Mouse (Mus musculus) hindbrain, embryonic 15.5 days (tissue): Measurements from ENCODE around the gene Nfix. TPM values are rescaled to one million over a fixed set of nuclear protein-coding genes. Genes with fewer than 3 reads are reported as not detected.

ENCODE experiments used
- ATAC-seq: fragments of 200-750 bp; cut with Nextera tagmentation; 2 replicates; pipeline ENCODE4 v1.8.0; 2017; ENCODE audit warnings: low read depth, moderate number of reproducible peaks, moderate TSS enrichment; ENCODE audit not compliant: low FRiP score
- H3K27ac ChIP-seq: fragments of 300-500 bp; sonication (generic); replicated peaks from 2 replicates; pipeline ENCODE4 v1.5.1; 2015; ENCODE audit warnings: mild to moderate bottlenecking, inconsistent platforms
- H3K27me3 ChIP-seq: fragments of 300-500 bp; sonication (generic); 2 replicates; pipeline ENCODE4 v1.6.1; 2015; ENCODE audit warnings: control low read depth, inconsistent platforms
- H3K36me3 ChIP-seq: fragments of 300-500 bp; sonication (generic); 2 replicates; pipeline ENCODE4 v1.6.1; 2015; ENCODE audit warnings: control low read depth, inconsistent platforms
- H3K4me1 ChIP-seq: fragments of 300-500 bp; sonication (generic); replicated peaks from 2 replicates; pipeline ENCODE4 v1.6.1; 2015; ENCODE audit warnings: control low read depth, inconsistent platforms
- H3K4me2 ChIP-seq: fragments of 300-500 bp; sonication (generic); 2 replicates; pipeline ENCODE4 v1.6.1; 2015; ENCODE audit warnings: moderate library complexity, mild to moderate bottlenecking, inconsistent platforms
- H3K4me3 ChIP-seq: fragments of 300-500 bp; sonication (generic); 2 replicates; pipeline ENCODE4 v1.5.1; 2015; ENCODE audit warnings: mild to moderate bottlenecking, inconsistent platforms
- H3K9ac ChIP-seq: fragments of 300-500 bp; sonication (generic); 2 replicates; pipeline ENCODE4 v1.6.1; 2015; ENCODE audit warnings: inconsistent platforms
- H3K9me3 ChIP-seq: fragments of 300-500 bp; sonication (generic); 2 replicates; pipeline ENCODE4 v1.6.1; 2016; ENCODE audit warnings: control low read depth, inconsistent platforms
- WGBS: fragments of 180-500 bp; shearing (Covaris S2); methylation state at CpG from one replicate; pipeline ENCODE4 v1.1.7; 2015; 5-methylcytosine and 5-hydroxymethylcytosine counted together
- polyA plus RNA-seq: library from polyadenylated mRNA; unstranded; fragments of >200 nt; fragmentation: Nextera tagmentation; extraction: Ambion mirVana; gene quantifications from 2 replicates; pipeline ENCODE4 v1.2.1, GENCODE M21; 2015

Gene Nfix
- polyA plus RNA-seq, 1 experiment from 2014 or later: 87.6 TPM

DNA sequence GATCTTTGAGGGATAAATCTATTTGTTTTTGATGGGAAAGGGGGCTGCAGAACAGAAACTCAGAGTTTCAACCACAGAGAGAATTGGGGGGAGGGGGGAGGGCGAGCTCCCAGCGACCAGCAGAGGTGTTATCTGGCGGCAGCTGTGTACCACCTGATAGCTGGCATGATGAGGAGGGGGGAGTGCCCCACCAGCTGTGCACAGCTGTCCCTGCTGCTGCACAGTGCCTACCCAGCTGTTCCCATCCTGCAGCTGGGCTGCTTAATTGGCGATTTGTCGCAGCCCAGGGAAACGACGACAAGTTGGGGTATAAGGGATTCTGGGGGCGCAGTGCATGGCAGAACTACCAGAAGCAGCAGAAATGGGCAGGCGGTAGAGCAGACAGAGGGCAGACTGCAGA lies 75.5 kb downstream of the Nfix start:
- 40% methylated on average over 9 of the region's 9 CpGs for WGBS
- ATAC-seq: no peak
- Histone ChIP-seq H3K9ac (no peak overlapping the region), H3K36me3 (no peaks in the 10 kb centered on the region), H3K9me3 (no peaks in the 10 kb centered on the region), H3K27me3 (no peaks in the 10 kb centered on the region), H3K27ac (0 out of 2 replicates have a peak overlapping the region, but pooled peaks have one; percentile 64), H3K4me2 (no peak overlapping the region), H3K4me1 (peaks cover 55% of the 10 kb centered on the region), H3K4me3 (no peak overlapping the region)

DNA sequence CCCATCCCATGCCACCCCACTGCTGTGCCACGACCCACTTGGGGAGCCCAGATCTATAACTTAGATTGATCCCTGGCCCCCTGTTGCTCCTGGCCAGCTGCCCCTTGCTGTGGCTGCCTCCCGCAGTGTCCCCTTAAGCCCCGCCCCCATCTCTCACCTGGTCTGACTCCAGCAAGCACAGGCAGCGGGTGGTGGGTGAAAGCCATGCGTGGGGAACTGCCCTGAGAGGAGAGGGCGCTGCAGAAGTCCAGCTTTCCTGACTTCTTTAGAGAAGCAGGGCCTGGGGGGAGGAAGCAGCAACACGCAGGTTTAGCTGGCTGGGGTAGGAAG lies 76.6 kb downstream of the Nfix start:
- Histone ChIP-seq H3K9me3 (no peaks in the 10 kb centered on the region), H3K4me2 (peak overlapping the region; percentile 11; the same call in 1 of the 2 replicates), H3K9ac (no peak overlapping the region), H3K27ac (peak overlapping the region; percentile 77), H3K4me1 (peaks cover 50% of the 10 kb centered on the region), H3K27me3 (0 out of 2 replicates have a peak, but pooled peaks cover 3% of the 10 kb centered on the region), H3K36me3 (no peaks in the 10 kb centered on the region), H3K4me3 (no peak overlapping the region)
- ATAC-seq: no peak
- 34% methylated on average over 7 of the region's 7 CpGs for WGBS

DNA sequence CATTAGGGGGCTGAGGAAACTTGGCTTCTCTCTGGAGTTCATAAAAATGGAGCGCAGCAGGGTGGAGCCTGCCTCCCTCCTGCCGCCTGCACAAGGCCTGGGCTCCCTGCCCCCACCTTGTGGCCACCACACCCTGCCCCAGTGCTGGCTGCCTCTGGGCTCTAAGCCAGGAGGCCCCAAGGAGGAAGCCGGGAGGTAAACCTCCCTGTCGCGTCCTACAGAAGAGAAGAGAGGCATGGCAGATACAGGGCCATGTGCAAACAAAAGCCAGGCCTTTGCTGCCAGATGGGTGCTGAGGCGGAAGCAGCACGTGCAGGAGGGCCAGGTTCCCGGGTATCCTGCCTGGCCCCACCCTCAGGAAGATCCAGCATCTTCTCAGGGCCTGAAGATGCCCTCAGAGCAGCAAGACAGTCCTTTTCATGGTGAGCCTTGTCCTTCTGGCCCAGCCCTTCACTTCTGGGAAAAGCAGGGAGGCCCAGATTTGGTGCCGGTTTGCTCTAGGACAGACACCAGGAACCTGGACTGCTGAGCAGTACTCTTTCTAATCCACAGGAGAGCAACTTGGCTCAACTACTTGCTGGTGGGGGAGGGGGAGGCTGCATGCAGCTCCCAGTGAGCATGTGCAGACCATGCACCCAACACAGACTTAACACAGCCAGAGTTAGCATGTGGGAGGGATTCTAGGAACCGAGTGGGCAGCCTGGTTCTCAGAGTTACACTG lies 77.1 kb downstream of the Nfix start, which contains the start of gene G430095P16Rik:
Gene G430095P16Rik (plus strand): TSS at position 158 of the 721 bp plus-strand sequence.
- no peaks in the 10 kb centered on the region for H3K9me3 ChIP-seq
- peaks cover 46% of the 10 kb centered on the region for H3K4me1 ChIP-seq
- H3K36me3 ChIP-seq: no peaks in the 10 kb centered on the region
- 0 out of 2 replicates have a peak, but pooled peaks cover 3% of the 10 kb centered on the region for H3K27me3 ChIP-seq
- H3K27ac ChIP-seq: peak within 1 kb of the TSS; percentile 77
- peak within 1 kb of the TSS; percentile 2; the same call in 1 of the 2 replicates for H3K9ac ChIP-seq
- 19% methylated on average over 10 of the region's 10 CpGs for WGBS
- peak; percentile 75 for ATAC-seq
- peak within 1 kb of the TSS; percentile 11 for H3K4me2 ChIP-seq
- H3K4me3 ChIP-seq: no peak within 1 kb of the TSS

DNA sequence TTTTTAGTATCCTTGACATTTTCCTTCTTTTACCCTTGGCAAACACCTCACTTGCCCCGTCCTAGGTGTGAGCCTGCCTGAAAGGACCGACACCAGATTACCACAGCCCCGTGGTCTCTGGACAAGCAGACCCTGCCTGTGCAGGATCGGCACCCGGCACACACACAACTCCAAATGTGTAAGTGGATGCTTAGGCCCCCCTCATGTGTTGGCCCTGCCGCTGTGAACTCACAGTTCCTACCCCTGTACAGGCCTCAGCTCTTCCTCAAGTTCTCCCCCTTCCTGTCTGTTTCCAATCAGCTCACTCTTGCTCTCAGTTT lies 77.7 kb downstream of the Nfix start:
- no peak for ATAC-seq
- H3K9me3 ChIP-seq: no peaks in the 10 kb centered on the region
- H3K27me3 ChIP-seq: 0 out of 2 replicates have a peak, but pooled peaks cover 3% of the 10 kb centered on the region
- H3K9ac ChIP-seq: no peak overlapping the region
- no peak overlapping the region for H3K4me3 ChIP-seq
- H3K4me1 ChIP-seq: peaks cover 45% of the 10 kb centered on the region
- H3K36me3 ChIP-seq: no peaks in the 10 kb centered on the region
- 68% methylated on average over 6 of the region's 6 CpGs for WGBS
- H3K4me2 ChIP-seq: 0 out of 2 replicates have a peak overlapping the region, but pooled peaks have one; percentile 5
- peak overlapping the region; percentile 77 for H3K27ac ChIP-seq

GRCm38 (mm10) chr8:84718959-84719690 lies 81.0 kb downstream of the Nfix start:
- Histone ChIP-seq H3K4me1 (peaks cover 44% of the 10 kb centered on the region), H3K9me3 (no peaks in the 10 kb centered on the region), H3K36me3 (no peaks in the 10 kb centered on the region), H3K27ac (no peak overlapping the region), H3K4me3 (no peak overlapping the region), H3K4me2 (no peak overlapping the region), H3K27me3 (peaks cover 13% of the 10 kb centered on the region), H3K9ac (no peak overlapping the region)
- 80% methylated on average over 5 of the region's 5 CpGs for WGBS
- ATAC-seq: no peak

DNA sequence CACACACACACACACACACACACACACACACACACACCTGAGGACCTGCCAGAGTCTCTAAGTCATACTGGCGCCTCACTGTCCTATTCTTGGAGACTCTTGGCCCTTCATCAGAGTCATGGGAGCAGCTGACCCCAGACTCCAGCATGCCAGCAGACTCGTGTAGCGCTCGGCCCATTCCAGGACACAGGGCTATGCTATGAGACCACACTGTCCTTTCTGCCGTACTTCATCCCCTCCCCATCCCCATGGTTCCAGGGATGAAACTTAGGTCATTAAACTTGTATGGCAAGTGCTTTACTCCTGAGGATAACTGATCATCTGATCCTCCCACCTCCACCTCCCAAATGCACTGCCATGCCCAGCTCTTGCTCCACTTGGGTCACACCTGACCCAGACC lies 81.7 kb downstream of the Nfix start:
- Histone ChIP-seq H3K4me2 (no peak overlapping the region), H3K4me1 (peaks cover 44% of the 10 kb centered on the region), H3K9me3 (no peaks in the 10 kb centered on the region), H3K27me3 (peaks cover 13% of the 10 kb centered on the region), H3K4me3 (no peak overlapping the region), H3K27ac (no peak overlapping the region), H3K9ac (no peak overlapping the region), H3K36me3 (no peaks in the 10 kb centered on the region)
- ATAC-seq: no peak
- 76% methylated on average over 5 of the region's 5 CpGs for WGBS

- Histone ChIP-seq H3K9ac (no peak overlapping the region), H3K27ac (peak overlapping the region; percentile 40; the same call in 1 of the 2 replicates), H3K4me1 (peaks cover 40% of the 10 kb centered on the region), H3K4me2 (no peak overlapping the region), H3K4me3 (no peak overlapping the region), H3K36me3 (no peaks in the 10 kb centered on the region), H3K9me3 (no peaks in the 10 kb centered on the region), H3K27me3 (peaks cover 13% of the 10 kb centered on the region)
- WGBS: 83% methylated on average over 11 of the region's 11 CpGs
- no peak for ATAC-seq
Observed at GRCm38 (mm10) chr8:84716790-84717189, 83.4 kb downstream of the Nfix start.

DNA sequence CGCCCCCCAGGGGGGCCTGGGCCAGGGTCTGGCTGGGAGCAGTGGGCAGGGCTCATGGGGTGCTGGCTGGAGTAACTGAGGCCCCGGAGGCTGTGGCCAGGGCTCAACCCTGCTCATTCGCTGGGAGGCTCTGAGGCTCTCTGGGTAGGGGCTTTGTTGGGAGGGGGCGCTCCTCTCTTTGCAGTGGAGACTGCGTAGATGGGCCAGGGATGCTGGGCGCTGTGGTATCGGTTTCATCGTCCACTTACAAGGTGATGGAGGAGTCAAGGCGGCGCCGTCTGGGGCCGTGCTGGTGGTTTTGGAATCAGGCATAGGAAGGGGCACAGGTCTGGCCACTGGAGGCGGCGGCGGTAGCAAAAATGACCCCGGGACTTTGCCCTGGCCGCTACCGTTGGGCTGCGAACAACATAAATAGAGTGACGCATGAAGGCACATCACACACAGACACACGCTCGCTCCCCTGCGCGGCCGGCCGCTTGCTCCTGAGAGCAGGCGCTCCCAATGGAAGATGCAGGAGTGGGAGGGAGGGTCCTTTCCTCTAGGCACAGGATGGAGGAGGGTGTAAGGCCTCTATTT lies 84.2 kb downstream of the Nfix start:
- H3K27me3 ChIP-seq: peaks cover 13% of the 10 kb centered on the region
- ATAC-seq: no peak
- H3K36me3 ChIP-seq: no peaks in the 10 kb centered on the region
- peak overlapping the region; percentile 61 for H3K27ac ChIP-seq
- H3K4me1 ChIP-seq: peaks cover 48% of the 10 kb centered on the region
- 0 out of 2 replicates have a peak overlapping the region, but pooled peaks have one; percentile 2 for H3K9ac ChIP-seq
- peak overlapping the region; percentile 41 for H3K4me2 ChIP-seq
- 7% methylated on average over 27 of the region's 27 CpGs for WGBS
- no peaks in the 10 kb centered on the region for H3K9me3 ChIP-seq
- H3K4me3 ChIP-seq: 0 out of 2 replicates have a peak overlapping the region, but pooled peaks have one; percentile 2

DNA sequence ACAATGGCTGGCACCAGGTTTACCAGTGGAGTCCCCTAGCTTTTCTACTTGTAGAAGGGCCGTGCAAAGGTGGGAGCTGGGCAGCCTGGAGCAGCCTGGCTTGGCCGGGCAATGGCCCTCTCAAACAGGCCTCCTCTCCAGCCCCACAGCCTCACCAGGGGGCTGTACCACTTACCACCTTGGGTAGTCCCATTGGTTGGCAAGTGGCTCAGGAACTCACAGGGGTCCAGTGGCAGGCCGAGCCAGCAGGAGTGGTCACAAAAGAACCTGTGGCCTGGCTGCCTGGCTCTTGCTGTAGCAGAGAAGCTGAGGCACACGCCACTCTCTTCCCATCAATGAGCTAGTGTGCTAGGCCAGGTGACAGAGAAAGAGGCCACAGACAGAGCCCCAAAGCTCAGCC lies 86.0 kb downstream of the Nfix start:
- peaks cover 58% of the 10 kb centered on the region for H3K4me1 ChIP-seq
- WGBS: 60% methylated on average over 4 of the region's 4 CpGs
- H3K9me3 ChIP-seq: no peaks in the 10 kb centered on the region
- no peak for ATAC-seq
- H3K27me3 ChIP-seq: peaks cover 13% of the 10 kb centered on the region
- no peak overlapping the region for H3K4me3 ChIP-seq
- peak overlapping the region; percentile 84 for H3K27ac ChIP-seq
- no peaks in the 10 kb centered on the region for H3K36me3 ChIP-seq
- no peak overlapping the region for H3K4me2 ChIP-seq
- no peak overlapping the region for H3K9ac ChIP-seq

GRCm38 (mm10) chr8:84713381-84713780 lies 86.8 kb downstream of the Nfix start:
- Histone ChIP-seq H3K4me3 (no peak overlapping the region), H3K4me2 (no peak overlapping the region), H3K27ac (peak overlapping the region; percentile 84), H3K9ac (no peak overlapping the region), H3K27me3 (peaks cover 9% of the 10 kb centered on the region), H3K36me3 (no peaks in the 10 kb centered on the region), H3K4me1 (peaks cover 64% of the 10 kb centered on the region), H3K9me3 (no peaks in the 10 kb centered on the region)
- no peak for ATAC-seq
- WGBS: 41% methylated on average over 4 of the region's 4 CpGs

- no peak overlapping the region for H3K4me2 ChIP-seq
- peak overlapping the region; percentile 84 for H3K27ac ChIP-seq
- H3K9ac ChIP-seq: no peak overlapping the region
- H3K4me1 ChIP-seq: peaks cover 70% of the 10 kb centered on the region
- 0 out of 2 replicates have a peak, but pooled peaks have one; percentile 17 for ATAC-seq
- WGBS: 26% methylated on average over 3 of the region's 3 CpGs
- no peaks in the 10 kb centered on the region for H3K9me3 ChIP-seq
- H3K4me3 ChIP-seq: no peak overlapping the region
- no peaks in the 10 kb centered on the region for H3K36me3 ChIP-seq
- H3K27me3 ChIP-seq: peaks cover 14% of the 10 kb centered on the region
Observed at GRCm38 (mm10) chr8:84712759-84713120, 87.4 kb downstream of the Nfix start.
